Mouse (Mus musculus) intestine, embryonic 14.5 days (tissue): ENCODE data around the gene Tepsin. TPM values are rescaled to one million over a fixed set of nuclear protein-coding genes. Genes with fewer than 3 reads are reported as not detected.

ENCODE experiments used
- ATAC-seq: fragments of 200-750 bp; cut with Nextera tagmentation; replicated peaks from 2 replicates; pipeline ENCODE4 v1.8.0; 2017; ENCODE audit warnings: low read depth, moderate number of reproducible peaks, moderate TSS enrichment, moderate library complexity; ENCODE audit not compliant: low FRiP score, low TSS enrichment
- DNase-seq: peaks from one replicate; pipeline ENCODE4 v3.0.0-alpha.2; 2018; ENCODE audit warnings: low spot score
- H3K27ac ChIP-seq: fragments of 300-500 bp; sonication (generic); 2 replicates; pipeline ENCODE4 v1.5.1; 2014; ENCODE audit warnings: low read depth, mild to moderate bottlenecking, control low read depth
- H3K27me3 ChIP-seq: fragments of 300-500 bp; sonication (generic); replicated peaks from 2 replicates; pipeline ENCODE4 v1.6.1; 2014; ENCODE audit warnings: low read length, control low read depth; ENCODE audit not compliant: control insufficient read depth, insufficient read depth
- H3K36me3 ChIP-seq: fragments of 300-500 bp; sonication (generic); 2 replicates; pipeline ENCODE4 v1.6.1; 2014; ENCODE audit warnings: low read length, control low read depth; ENCODE audit not compliant: control insufficient read depth, insufficient read depth
- H3K4me1 ChIP-seq: fragments of 300-500 bp; sonication (generic); replicated peaks from 2 replicates; pipeline ENCODE4 v1.6.1; 2014; ENCODE audit warnings: low read length, control low read depth, mixed read lengths; ENCODE audit not compliant: control insufficient read depth, insufficient read depth
- H3K4me2 ChIP-seq: fragments of 300-500 bp; sonication (generic); 2 replicates; pipeline ENCODE4 v1.6.1; 2014; ENCODE audit warnings: low read length
- H3K4me3 ChIP-seq: fragments of 300-500 bp; sonication (generic); 2 replicates; pipeline ENCODE4 v1.5.1; 2014; ENCODE audit warnings: low read depth, low read length, control low read depth, mixed read lengths
- H3K9ac ChIP-seq: fragments of 300-500 bp; sonication (generic); 2 replicates; pipeline ENCODE4 v1.6.1; 2014; ENCODE audit warnings: mild to moderate bottlenecking, low read length
- H3K9me3 ChIP-seq: fragments of 300-500 bp; sonication (generic); 2 replicates; pipeline ENCODE4 v1.6.1; 2016; ENCODE audit warnings: low read length, control low read depth; ENCODE audit not compliant: control insufficient read depth
- WGBS: fragments of 180-500 bp; shearing (Covaris S2); extraction: QIAGEN DNeasy Blood & Tissue Kit; methylation state at CpG from one replicate; pipeline ENCODE4 v1.1.7; 2014; 5-methylcytosine and 5-hydroxymethylcytosine counted together
- polyA plus RNA-seq: library from polyadenylated mRNA; unstranded; fragments of >200 nt; fragmentation: Nextera tagmentation; extraction: Ambion mirVana; gene quantifications from 2 replicates; pipeline ENCODE4 v1.2.1, GENCODE M21; 2014

Tepsin gene
- polyA plus RNA-seq, 1 experiment from 2014 or later, result 13.3 TPM

- ATAC-seq (no peak), DNase-seq (no peak)
- Histone ChIP-seq H3K4me3 (no peak overlapping the region), H3K27ac (no peak overlapping the region), H3K27me3 (no peaks in the 10 kb centered on the region), H3K4me2 (no peak overlapping the region), H3K4me1 (no peaks in the 10 kb centered on the region), H3K36me3 (peaks cover 50% of the 10 kb centered on the region), H3K9me3 (no peaks in the 10 kb centered on the region), H3K9ac (no peak overlapping the region)
- WGBS, result 77% methylated on average over 2 of the region's 2 CpGs
Observed at GRCm38 (mm10) chr11:120117626-120118025, 19.1 kb upstream of the Tepsin start.

GRCm38 (mm10) chr11:120114488-120115215 lies 16.1 kb upstream of the Tepsin start:
- WGBS, result 89% methylated on average over 21 of the region's 21 CpGs
- Histone ChIP-seq H3K27ac (no peak overlapping the region), H3K9ac (no peak overlapping the region), H3K27me3 (no peaks in the 10 kb centered on the region), H3K36me3 (peaks cover 45% of the 10 kb centered on the region), H3K4me2 (no peak overlapping the region), H3K9me3 (no peaks in the 10 kb centered on the region), H3K4me1 (no peaks in the 10 kb centered on the region), H3K4me3 (no peak overlapping the region)
- no peak for ATAC-seq
- no peak for DNase-seq

GRCm38 (mm10) chr11:120112136-120112535 lies 13.6 kb upstream of the Tepsin start:
- no peak for DNase-seq
- 85% methylated on average over 4 of the region's 4 CpGs for WGBS

GRCm38 (mm10) chr11:120111033-120111432 lies 12.5 kb upstream of the Tepsin start:
- H3K27ac ChIP-seq, result no peak overlapping the region
- H3K4me1 ChIP-seq, result no peaks in the 10 kb centered on the region
- 9% methylated on average over 2 of the region's 2 CpGs for WGBS
- no peak overlapping the region for H3K4me3 ChIP-seq
- H3K36me3 ChIP-seq, result peaks cover 40% of the 10 kb centered on the region
- no peak overlapping the region for H3K9ac ChIP-seq
- no peak overlapping the region for H3K4me2 ChIP-seq
- H3K9me3 ChIP-seq, result no peaks in the 10 kb centered on the region
- ATAC-seq, result 0 out of 2 replicates have a peak, but pooled peaks have one; percentile 32
- DNase-seq, result peak; percentile 85
- H3K27me3 ChIP-seq, result no peaks in the 10 kb centered on the region

More at GRCm38 (mm10) chr11:120112136-120112535, 13.6 kb upstream of the Tepsin start:
- H3K4me2 ChIP-seq, result no peak overlapping the region
- H3K36me3 ChIP-seq, result peaks cover 42% of the 10 kb centered on the region
- H3K27ac ChIP-seq, result no peak overlapping the region
- H3K4me1 ChIP-seq, result no peaks in the 10 kb centered on the region
- no peaks in the 10 kb centered on the region for H3K27me3 ChIP-seq
- no peaks in the 10 kb centered on the region for H3K9me3 ChIP-seq
- no peak overlapping the region for H3K9ac ChIP-seq
- no peak overlapping the region for H3K4me3 ChIP-seq
- no peak for ATAC-seq

GRCm38 (mm10) chr11:120110554-120110953 lies 12.0 kb upstream of the Tepsin start:
- no peak for ATAC-seq
- no peak for DNase-seq
- Histone ChIP-seq H3K36me3 (peaks cover 42% of the 10 kb centered on the region), H3K9me3 (no peaks in the 10 kb centered on the region), H3K27ac (no peak overlapping the region), H3K27me3 (no peaks in the 10 kb centered on the region), H3K4me3 (no peak overlapping the region), H3K4me2 (no peak overlapping the region), H3K4me1 (no peaks in the 10 kb centered on the region), H3K9ac (no peak overlapping the region)
- 66% methylated on average over 7 of the region's 7 CpGs for WGBS

- Histone ChIP-seq H3K4me1 (no peaks in the 10 kb centered on the region), H3K4me3 (no peak overlapping the region), H3K9ac (no peak overlapping the region), H3K4me2 (no peak overlapping the region), H3K27me3 (no peaks in the 10 kb centered on the region), H3K9me3 (no peaks in the 10 kb centered on the region), H3K27ac (no peak overlapping the region), H3K36me3 (peaks cover 48% of the 10 kb centered on the region)
- DNase-seq, result no peak
- ATAC-seq, result no peak
- 74% methylated on average over 14 of the region's 14 CpGs for WGBS
Observed at GRCm38 (mm10) chr11:120109558-120110210, 11.2 kb upstream of the Tepsin start.

GRCm38 (mm10) chr11:120107796-120108195 lies 9.3 kb upstream of the Tepsin start:
- no peak overlapping the region for H3K27ac ChIP-seq
- H3K4me1 ChIP-seq, result no peaks in the 10 kb centered on the region
- H3K9me3 ChIP-seq, result no peaks in the 10 kb centered on the region
- no peak overlapping the region for H3K9ac ChIP-seq
- no peak overlapping the region for H3K4me2 ChIP-seq
- H3K4me3 ChIP-seq, result no peak overlapping the region
- no peak for ATAC-seq
- 85% methylated on average over 9 of the region's 9 CpGs for WGBS
- no peaks in the 10 kb centered on the region for H3K27me3 ChIP-seq
- DNase-seq, result no peak
- peaks cover 55% of the 10 kb centered on the region for H3K36me3 ChIP-seq

- Histone ChIP-seq H3K27me3 (no peaks in the 10 kb centered on the region), H3K4me1 (no peaks in the 10 kb centered on the region), H3K27ac (no peak overlapping the region), H3K4me2 (no peak overlapping the region), H3K4me3 (no peak overlapping the region), H3K9me3 (no peaks in the 10 kb centered on the region), H3K9ac (no peak overlapping the region), H3K36me3 (peaks cover 50% of the 10 kb centered on the region)
- DNase-seq, result no peak
- ATAC-seq, result no peak
- 71% methylated on average over 2 of the region's 2 CpGs for WGBS
Observed at GRCm38 (mm10) chr11:120107026-120107425, 8.5 kb upstream of the Tepsin start.
